Mouse (Mus musculus): Measurements from ENCODE around the gene Sdhb. TPM values are rescaled to one million over a fixed set of nuclear protein-coding genes. Genes with fewer than 3 reads are reported as not detected.
A peak's percentile ranks its signal among the peaks of the same experiment; 100 is the strongest.

Sdhb gene
- polyA plus RNA-seq, 1 experiment from 2014 or later, result 442 TPM

DNA sequence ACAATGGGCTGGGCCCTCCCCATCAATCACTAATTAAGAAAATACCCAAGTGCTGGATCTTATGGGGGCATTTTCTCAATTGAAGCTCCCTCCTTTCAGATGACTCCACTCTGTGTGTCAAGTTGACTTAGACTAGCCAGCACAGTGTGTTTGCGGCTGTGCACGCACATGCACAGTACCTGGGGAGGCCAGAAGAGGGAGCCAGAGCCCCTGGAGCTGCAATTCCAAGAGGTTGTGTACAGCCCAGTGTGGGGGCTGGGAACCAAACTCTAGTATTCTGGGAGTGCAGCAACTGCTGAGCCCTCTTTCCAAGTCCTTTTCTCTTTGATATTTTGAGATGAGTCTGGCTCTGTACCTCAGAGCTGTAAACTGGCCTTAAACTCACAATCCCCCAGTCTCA lies 20.6 kb downstream of the Sdhb start:
- 88% methylated on average over 2 of the region's 2 CpGs for WGBS
- H3K36me3 ChIP-seq (ENCODE audit: control insufficient read depth, insufficient read depth, low read length), result peaks cover 31% of the 10 kb centered on the region
- H3K9ac ChIP-seq (ENCODE audit: low read depth, low read length), result no peak overlapping the region
- ATAC-seq (ENCODE audit: low FRiP score, low TSS enrichment), result no peak
- H3K4me1 ChIP-seq (ENCODE audit: control insufficient read depth, insufficient read depth, low read length), result peaks cover 3% of the 10 kb centered on the region; the same call in 1 of the 2 replicates
- no peaks in the 10 kb centered on the region for H3K27me3 ChIP-seq (ENCODE audit: control insufficient read depth, insufficient read depth, low read length)
- H3K9me3 ChIP-seq (ENCODE audit: control insufficient read depth, low read length), result no peaks in the 10 kb centered on the region
- no peak overlapping the region for H3K4me3 ChIP-seq (ENCODE audit: low read length)
- no peak overlapping the region for H3K4me2 ChIP-seq (replicated peaks; ENCODE audit: low read depth, low read length)
- no peak overlapping the region for H3K27ac ChIP-seq (ENCODE audit: low read depth, low read length)

DNA sequence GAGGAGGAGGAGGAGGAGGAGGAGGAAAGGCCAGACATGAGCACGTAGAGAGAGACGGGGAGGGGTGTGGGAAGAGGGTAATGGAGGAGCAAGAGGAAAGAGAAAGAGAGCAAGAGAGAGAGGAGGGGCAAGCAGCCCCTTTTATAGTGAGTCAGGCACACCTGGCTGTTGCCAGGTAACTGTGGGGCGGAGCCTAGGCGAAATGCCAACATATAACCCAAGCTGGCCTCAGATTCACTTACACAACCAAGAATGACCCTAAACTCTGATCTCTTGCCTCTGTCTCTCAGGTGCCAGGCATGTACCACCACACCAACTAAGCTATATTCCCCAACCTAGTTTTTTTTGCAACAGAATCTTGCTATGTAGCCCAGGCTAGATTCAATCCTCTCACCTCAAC lies 21.8 kb downstream of the Sdhb start:
- no peaks in the 10 kb centered on the region for H3K9me3 ChIP-seq (ENCODE audit: control insufficient read depth, low read length)
- H3K4me1 ChIP-seq (ENCODE audit: control insufficient read depth, insufficient read depth, low read length), result peaks cover 8% of the 10 kb centered on the region
- WGBS, result 39% methylated on average over 4 of the region's 4 CpGs
- no peak overlapping the region for H3K9ac ChIP-seq (ENCODE audit: low read depth, low read length)
- peaks cover 19% of the 10 kb centered on the region for H3K36me3 ChIP-seq (ENCODE audit: control insufficient read depth, insufficient read depth, low read length)
- ATAC-seq (ENCODE audit: low FRiP score, low TSS enrichment), result no peak
- H3K4me3 ChIP-seq (ENCODE audit: low read length), result no peak overlapping the region
- H3K4me2 ChIP-seq (replicated peaks; ENCODE audit: low read depth, low read length), result no peak overlapping the region
- no peaks in the 10 kb centered on the region for H3K27me3 ChIP-seq (ENCODE audit: control insufficient read depth, insufficient read depth, low read length)
- no peak overlapping the region for H3K27ac ChIP-seq (ENCODE audit: low read depth, low read length)

DNA sequence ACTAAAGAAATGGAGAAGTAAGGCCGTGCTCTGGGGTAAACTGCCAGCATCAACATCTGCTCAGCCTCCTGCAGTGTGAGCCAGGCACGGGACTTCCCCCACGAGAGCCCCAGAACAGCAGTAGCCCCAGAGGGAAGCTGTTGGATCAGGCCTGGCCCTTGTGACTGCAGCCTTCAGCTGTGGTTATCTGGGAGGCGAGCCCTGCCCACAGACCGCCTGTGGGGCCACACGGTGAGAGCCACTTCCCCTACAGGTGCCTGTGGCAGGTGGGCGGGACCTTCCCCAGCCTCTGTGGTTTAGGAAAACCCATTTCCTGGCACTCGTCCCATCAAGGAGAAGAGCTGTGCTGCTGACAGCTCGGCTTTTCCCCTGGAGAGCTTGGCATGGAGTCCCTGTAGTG lies 22.4 kb downstream of the Sdhb start:
- no peak for ATAC-seq (ENCODE audit: low FRiP score, low TSS enrichment)
- Histone ChIP-seq H3K4me2 (replicated peaks; ENCODE audit: low read depth, low read length) (no peak overlapping the region), H3K4me1 (ENCODE audit: control insufficient read depth, insufficient read depth, low read length) (peaks cover 8% of the 10 kb centered on the region), H3K9ac (ENCODE audit: low read depth, low read length) (no peak overlapping the region), H3K27ac (ENCODE audit: low read depth, low read length) (peak overlapping the region; percentile 30; the same call in 1 of the 2 replicates), H3K36me3 (ENCODE audit: control insufficient read depth, insufficient read depth, low read length) (peaks cover 15% of the 10 kb centered on the region; the same call in 1 of the 2 replicates), H3K9me3 (ENCODE audit: control insufficient read depth, low read length) (no peaks in the 10 kb centered on the region), H3K27me3 (ENCODE audit: control insufficient read depth, insufficient read depth, low read length) (no peaks in the 10 kb centered on the region), H3K4me3 (ENCODE audit: low read length) (no peak overlapping the region)
- 20% methylated on average over 9 of the region's 9 CpGs for WGBS

DNA sequence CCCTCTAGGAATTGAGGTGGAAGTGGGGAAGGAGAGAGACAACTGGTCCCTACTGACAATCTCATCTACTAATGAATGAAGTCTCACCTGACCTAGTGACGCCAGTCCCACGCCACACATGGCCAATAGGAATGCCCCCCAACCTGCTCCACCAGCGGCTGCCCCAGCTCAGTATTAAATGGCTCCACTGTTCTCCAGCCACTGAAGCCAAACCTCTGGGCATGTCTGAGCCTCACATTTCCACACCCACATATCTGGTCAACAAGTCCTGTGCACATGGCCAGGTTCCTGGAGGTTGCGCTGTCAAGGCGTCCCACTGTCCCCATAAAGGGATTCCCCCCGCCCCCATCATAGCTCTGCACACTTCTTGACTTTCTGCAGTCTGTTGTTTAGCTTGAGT lies 23.5 kb downstream of the Sdhb start:
- Histone ChIP-seq H3K4me1 (ENCODE audit: control insufficient read depth, insufficient read depth, low read length) (peaks cover 13% of the 10 kb centered on the region), H3K36me3 (ENCODE audit: control insufficient read depth, insufficient read depth, low read length) (peaks cover 4% of the 10 kb centered on the region; the same call in 1 of the 2 replicates), H3K9ac (ENCODE audit: low read depth, low read length) (no peak overlapping the region), H3K4me2 (replicated peaks; ENCODE audit: low read depth, low read length) (no peak overlapping the region), H3K9me3 (ENCODE audit: control insufficient read depth, low read length) (no peaks in the 10 kb centered on the region), H3K4me3 (ENCODE audit: low read length) (no peak overlapping the region), H3K27me3 (ENCODE audit: control insufficient read depth, insufficient read depth, low read length) (no peaks in the 10 kb centered on the region), H3K27ac (ENCODE audit: low read depth, low read length) (no peak overlapping the region)
- no peak for ATAC-seq (ENCODE audit: low FRiP score, low TSS enrichment)
- WGBS, result 88% methylated on average over 6 of the region's 6 CpGs

DNA sequence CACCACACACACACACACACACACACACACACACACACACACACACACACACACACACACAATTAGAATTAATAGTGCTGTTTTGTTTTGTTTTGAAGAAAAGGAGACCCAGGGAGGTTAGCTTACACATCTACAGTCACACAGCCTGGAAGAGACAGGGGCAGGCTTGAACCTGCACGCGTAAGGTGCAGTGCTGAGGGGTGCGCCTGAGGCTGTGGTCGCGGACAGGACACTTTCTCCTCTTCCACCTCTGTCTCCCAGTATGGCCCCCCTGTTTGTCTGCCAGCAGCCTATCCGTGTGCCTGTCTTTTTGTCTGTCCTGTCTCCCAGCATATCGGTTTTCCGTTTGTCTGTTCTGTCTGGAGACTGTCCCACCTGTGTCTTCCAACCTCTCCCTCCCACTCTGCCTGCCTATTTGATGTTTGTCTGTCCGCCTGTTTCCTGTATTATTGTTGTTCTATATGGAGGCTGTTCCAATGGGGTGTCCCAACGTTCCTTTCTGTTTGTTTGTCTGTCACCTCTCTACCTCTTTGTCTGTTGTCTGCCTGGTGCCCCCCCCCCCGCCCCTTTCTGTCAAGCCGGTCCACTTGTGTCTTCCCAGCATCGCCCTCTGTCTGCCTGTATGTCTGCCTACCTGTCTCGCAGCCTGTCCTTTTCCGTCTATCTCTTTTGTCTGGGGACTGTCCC lies 25.2 kb downstream of the Sdhb start:
- Histone ChIP-seq H3K9ac (ENCODE audit: low read depth, low read length) (peak overlapping the region; percentile 87), H3K27me3 (ENCODE audit: control insufficient read depth, insufficient read depth, low read length) (no peaks in the 10 kb centered on the region), H3K4me1 (ENCODE audit: control insufficient read depth, insufficient read depth, low read length) (peaks cover 13% of the 10 kb centered on the region), H3K4me3 (ENCODE audit: low read length) (peak overlapping the region; percentile 88), H3K36me3 (ENCODE audit: control insufficient read depth, insufficient read depth, low read length) (no peaks in the 10 kb centered on the region), H3K9me3 (ENCODE audit: control insufficient read depth, low read length) (no peaks in the 10 kb centered on the region), H3K27ac (ENCODE audit: low read depth, low read length) (no peak overlapping the region), H3K4me2 (replicated peaks; ENCODE audit: low read depth, low read length) (peak overlapping the region; percentile 88)
- no peak; the same call in 1 of the 2 replicates for ATAC-seq (ENCODE audit: low FRiP score, low TSS enrichment)
- WGBS, result 32% methylated on average over 15 of the region's 15 CpGs

DNA sequence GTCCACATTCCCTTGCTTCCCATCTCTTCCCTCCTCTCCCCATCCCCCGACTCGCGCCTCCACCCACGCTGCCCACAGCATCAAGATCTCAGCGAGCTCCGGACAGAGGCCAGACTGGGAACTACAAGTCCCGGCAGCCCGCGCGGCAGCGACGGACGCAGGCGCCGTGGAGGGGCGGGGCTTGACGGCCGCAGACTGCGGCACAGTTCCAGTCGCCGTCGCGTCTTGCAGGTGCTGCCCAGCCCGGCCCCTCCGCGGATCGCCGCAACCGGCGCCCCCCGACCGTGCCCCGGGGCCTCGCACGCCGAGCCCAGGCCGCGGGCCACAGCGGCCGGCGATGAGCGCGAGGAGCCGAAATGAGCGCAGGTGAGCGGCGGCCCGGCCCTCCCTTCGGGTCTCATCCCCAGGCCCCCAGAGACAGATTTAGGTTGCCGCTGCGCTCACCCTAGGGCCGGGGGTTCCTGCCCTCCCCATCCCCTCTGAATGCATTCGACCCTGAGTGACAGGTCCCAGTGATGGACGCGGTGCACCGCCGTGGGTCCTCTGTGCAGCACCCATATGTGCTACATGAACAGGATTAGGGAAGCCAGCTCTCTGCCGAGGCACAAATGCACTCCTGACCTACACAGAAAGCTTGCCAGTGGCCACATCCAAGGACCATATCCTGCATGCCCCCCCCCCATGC lies 25.9 kb downstream of the Sdhb start, which contains the start of gene Atp13a2:
Atp13a2 (plus strand) TSS at position 163 of the 685 bp plus-strand sequence.
- Histone ChIP-seq H3K9ac (ENCODE audit: low read depth, low read length) (peak within 1 kb of the TSS; percentile 87), H3K4me1 (ENCODE audit: control insufficient read depth, insufficient read depth, low read length) (peaks cover 13% of the 10 kb centered on the region), H3K27me3 (ENCODE audit: control insufficient read depth, insufficient read depth, low read length) (no peaks in the 10 kb centered on the region), H3K27ac (ENCODE audit: low read depth, low read length) (0 out of 2 replicates have a peak within 1 kb of the TSS, but pooled peaks have one; percentile 8), H3K9me3 (ENCODE audit: control insufficient read depth, low read length) (no peaks in the 10 kb centered on the region), H3K4me3 (ENCODE audit: low read length) (peak within 1 kb of the TSS; percentile 88), H3K36me3 (ENCODE audit: control insufficient read depth, insufficient read depth, low read length) (peaks cover 2% of the 10 kb centered on the region), H3K4me2 (replicated peaks; ENCODE audit: low read depth, low read length) (peak within 1 kb of the TSS; percentile 88)
- peak; percentile 91 for ATAC-seq (ENCODE audit: low FRiP score, low TSS enrichment)
- under 1% methylated on average over 58 of the region's 58 CpGs for WGBS

DNA sequence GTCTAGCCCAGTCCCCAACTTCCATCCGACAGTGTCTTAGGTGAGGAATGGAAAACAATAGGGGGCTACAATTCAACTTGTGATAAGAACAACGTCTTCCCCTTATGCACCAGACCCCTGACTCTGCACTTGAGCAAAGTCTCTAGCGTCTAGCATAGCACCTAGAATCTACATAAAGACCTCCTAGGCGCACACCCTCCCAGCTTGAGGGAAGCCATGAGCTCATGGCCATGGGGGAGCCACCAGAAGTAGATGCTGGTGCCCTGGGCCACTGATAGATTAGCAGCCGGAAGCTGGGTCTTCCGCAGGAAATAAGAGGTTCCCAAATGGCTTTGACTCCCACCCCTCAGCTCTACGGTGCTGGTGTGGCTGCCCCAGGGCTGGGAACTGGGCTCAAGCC lies 26.5 kb downstream of the Sdhb start:
- peak overlapping the region; percentile 87 for H3K9ac ChIP-seq (ENCODE audit: low read depth, low read length)
- peaks cover 8% of the 10 kb centered on the region for H3K36me3 ChIP-seq (ENCODE audit: control insufficient read depth, insufficient read depth, low read length)
- H3K4me1 ChIP-seq (ENCODE audit: control insufficient read depth, insufficient read depth, low read length), result peaks cover 13% of the 10 kb centered on the region
- peak overlapping the region; percentile 88 for H3K4me2 ChIP-seq (replicated peaks; ENCODE audit: low read depth, low read length)
- WGBS, result 18% methylated on average over 7 of the region's 7 CpGs
- no peaks in the 10 kb centered on the region for H3K27me3 ChIP-seq (ENCODE audit: control insufficient read depth, insufficient read depth, low read length)
- ATAC-seq (ENCODE audit: low FRiP score, low TSS enrichment), result no peak
- H3K27ac ChIP-seq (ENCODE audit: low read depth, low read length), result no peak overlapping the region
- H3K4me3 ChIP-seq (ENCODE audit: low read length), result peak overlapping the region; percentile 88
- H3K9me3 ChIP-seq (ENCODE audit: control insufficient read depth, low read length), result no peaks in the 10 kb centered on the region

DNA sequence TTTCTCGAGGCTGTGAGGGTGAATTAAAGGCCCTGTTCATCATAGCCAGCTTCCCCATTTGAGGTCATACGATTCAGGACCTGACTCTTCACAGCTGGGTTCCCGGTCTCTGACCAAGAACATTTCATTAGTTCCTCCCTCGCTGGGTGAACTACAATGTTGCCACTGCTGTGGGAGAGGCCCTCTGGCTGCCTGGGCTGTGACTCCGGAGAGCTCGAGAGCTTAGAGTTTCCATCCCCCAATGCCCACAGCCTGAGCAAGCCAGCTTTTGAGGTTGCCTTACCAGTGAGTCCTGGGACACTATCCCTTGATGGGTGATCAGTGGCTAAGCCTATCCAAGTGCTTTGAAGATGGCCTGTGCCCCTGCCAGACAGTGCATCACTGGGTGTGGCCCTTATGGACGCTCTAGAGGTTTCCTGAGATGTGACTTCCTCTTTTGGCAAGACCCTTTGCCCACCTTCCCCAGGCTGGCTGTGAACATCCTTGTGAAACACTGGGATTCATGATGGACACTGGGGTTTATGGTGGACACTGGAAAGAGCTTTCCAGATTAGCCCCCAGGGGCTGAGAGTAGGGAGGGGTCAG lies 27.8 kb downstream of the Sdhb start:
- no peaks in the 10 kb centered on the region for H3K9me3 ChIP-seq (ENCODE audit: control insufficient read depth, low read length)
- H3K27ac ChIP-seq (ENCODE audit: low read depth, low read length), result no peak overlapping the region
- no peaks in the 10 kb centered on the region for H3K27me3 ChIP-seq (ENCODE audit: control insufficient read depth, insufficient read depth, low read length)
- H3K36me3 ChIP-seq (ENCODE audit: control insufficient read depth, insufficient read depth, low read length), result peaks cover 19% of the 10 kb centered on the region
- no peak for ATAC-seq (ENCODE audit: low FRiP score, low TSS enrichment)
- peaks cover 10% of the 10 kb centered on the region for H3K4me1 ChIP-seq (ENCODE audit: control insufficient read depth, insufficient read depth, low read length)
- H3K4me3 ChIP-seq (ENCODE audit: low read length), result no peak overlapping the region
- 55% methylated on average over 7 of the region's 7 CpGs for WGBS
- H3K9ac ChIP-seq (ENCODE audit: low read depth, low read length), result no peak overlapping the region
- H3K4me2 ChIP-seq (replicated peaks; ENCODE audit: low read depth, low read length), result no peak overlapping the region

DNA sequence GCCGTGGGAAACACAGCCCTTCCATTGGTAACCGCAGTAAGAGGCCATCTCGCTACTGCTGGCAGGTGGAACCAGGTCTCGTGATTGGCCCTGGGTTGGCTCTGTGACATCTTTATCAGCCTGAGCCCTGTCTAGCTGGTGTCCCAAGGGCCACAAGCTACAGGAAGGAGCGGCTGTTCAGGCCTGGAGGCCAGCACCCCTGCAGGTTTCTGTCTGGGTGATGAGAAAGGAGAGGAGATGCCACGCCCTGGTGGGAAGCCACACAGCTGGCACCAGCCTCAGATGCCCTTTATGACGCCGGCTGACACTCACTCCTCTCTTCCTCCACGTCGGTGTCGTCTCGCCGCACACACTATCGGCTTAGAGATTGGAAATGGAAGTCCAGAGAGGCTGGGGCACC lies 28.4 kb downstream of the Sdhb start:
- H3K27me3 ChIP-seq (ENCODE audit: control insufficient read depth, insufficient read depth, low read length), result no peaks in the 10 kb centered on the region
- H3K9ac ChIP-seq (ENCODE audit: low read depth, low read length), result no peak overlapping the region
- 87% methylated on average over 14 of the region's 14 CpGs for WGBS
- H3K27ac ChIP-seq (ENCODE audit: low read depth, low read length), result no peak overlapping the region
- no peaks in the 10 kb centered on the region for H3K9me3 ChIP-seq (ENCODE audit: control insufficient read depth, low read length)
- H3K36me3 ChIP-seq (ENCODE audit: control insufficient read depth, insufficient read depth, low read length), result peaks cover 26% of the 10 kb centered on the region
- H3K4me3 ChIP-seq (ENCODE audit: low read length), result no peak overlapping the region
- no peak for ATAC-seq (ENCODE audit: low FRiP score, low TSS enrichment)
- peaks cover 10% of the 10 kb centered on the region for H3K4me1 ChIP-seq (ENCODE audit: control insufficient read depth, insufficient read depth, low read length)
- H3K4me2 ChIP-seq (replicated peaks; ENCODE audit: low read depth, low read length), result no peak overlapping the region
